Mouse (Mus musculus) MEL (cell line): ENCODE data around the gene Synrg.

Experiments used
- CHD2 ChIP-seq: IDR thresholded peaks from 2 replicates; pipeline ENCODE4 v1.6.1; 2011; ENCODE audit warnings: low read length, improper control_type of control experiment
- CTCF ChIP-seq, 3 experiments: IDR thresholded peaks in 2 of 3; conservative IDR thresholded peaks in 1 of 3; 2 replicates each; pipeline ENCODE4 v1.5.1; 2011 to 2012; ENCODE audit warnings: low read length in 3 of 3, low read depth in 2 of 3, mild to moderate bottlenecking in 2 of 3, improper control_type of control experiment in 1 of 3, inconsistent platforms in 1 of 3, mixed read lengths in 1 of 3, moderate library complexity in 1 of 3; ENCODE audit not compliant: control insufficient read depth in 1 of 3, insufficient read depth in 1 of 3, poor library complexity in 1 of 3, severe bottlenecking in 1 of 3
- EP300 ChIP-seq, 2 experiments: IDR thresholded peaks; 2 replicates each; pipeline ENCODE4 v1.6.1; 2011; ENCODE audit warnings: improper control_type of control experiment in 2 of 2, low read length in 2 of 2, low read depth in 1 of 2, mild to moderate bottlenecking in 1 of 2
- GATA1 ChIP-seq: IDR thresholded peaks from 2 replicates; pipeline ENCODE4 v1.6.1; 2011; ENCODE audit warnings: low read depth, low read length, improper control_type of control experiment
- KAT2A ChIP-seq: conservative IDR thresholded peaks from 2 replicates; pipeline ENCODE4 v1.6.1; 2012; ENCODE audit warnings: low read depth, low read length, improper control_type of control experiment, inconsistent platforms
- MAFK ChIP-seq: IDR thresholded peaks from 2 replicates; pipeline ENCODE4 v1.6.1; 2011; ENCODE audit warnings: low read depth, mild to moderate bottlenecking, low read length, improper control_type of control experiment, borderline replicate concordance
- MYC ChIP-seq: IDR thresholded peaks from 2 replicates; pipeline ENCODE4 v1.6.1; 2011; ENCODE audit warnings: low read depth, mild to moderate bottlenecking, low read length, improper control_type of control experiment, moderate library complexity
- NRF1 ChIP-seq: IDR thresholded peaks from 2 replicates; pipeline ENCODE4 v1.6.1; 2014; ENCODE audit warnings: low read depth, mild to moderate bottlenecking, inconsistent platforms, low read length, improper control_type of control experiment, moderate library complexity; ENCODE audit not compliant: poor library complexity, insufficient read depth, severe bottlenecking
- POLR2A ChIP-seq, 2 experiments: IDR thresholded peaks; 2 replicates each; pipeline ENCODE4 v1.6.1; 2011 to 2012; ENCODE audit warnings: low read length in 2 of 2, mild to moderate bottlenecking in 2 of 2, control low read depth in 1 of 2, improper control_type of control experiment in 1 of 2, low read depth in 1 of 2, moderate library complexity in 1 of 2; ENCODE audit not compliant: control insufficient read depth in 1 of 2, insufficient read depth in 1 of 2, poor library complexity in 1 of 2
- POLR2AphosphoS2 ChIP-seq: IDR thresholded peaks from 2 replicates; pipeline ENCODE4 v1.6.1; 2011; ENCODE audit warnings: low read length, improper control_type of control experiment
- TAL1 ChIP-seq: IDR thresholded peaks from 2 replicates; pipeline ENCODE4 v1.6.1; 2012; ENCODE audit warnings: mild to moderate bottlenecking, inconsistent platforms, low read length, moderate library complexity, mixed read lengths
- UBTF ChIP-seq: IDR thresholded peaks from 2 replicates; pipeline ENCODE4 v1.6.1; 2012; ENCODE audit warnings: low read depth, mild to moderate bottlenecking, inconsistent platforms, low read length, improper control_type of control experiment, moderate library complexity, borderline replicate concordance; ENCODE audit not compliant: insufficient read depth
- USF1 ChIP-seq: IDR thresholded peaks from 2 replicates; pipeline ENCODE4 v1.6.1; 2014; ENCODE audit warnings: low read depth, mild to moderate bottlenecking, inconsistent platforms, low read length, improper control_type of control experiment, moderate library complexity

DNA sequence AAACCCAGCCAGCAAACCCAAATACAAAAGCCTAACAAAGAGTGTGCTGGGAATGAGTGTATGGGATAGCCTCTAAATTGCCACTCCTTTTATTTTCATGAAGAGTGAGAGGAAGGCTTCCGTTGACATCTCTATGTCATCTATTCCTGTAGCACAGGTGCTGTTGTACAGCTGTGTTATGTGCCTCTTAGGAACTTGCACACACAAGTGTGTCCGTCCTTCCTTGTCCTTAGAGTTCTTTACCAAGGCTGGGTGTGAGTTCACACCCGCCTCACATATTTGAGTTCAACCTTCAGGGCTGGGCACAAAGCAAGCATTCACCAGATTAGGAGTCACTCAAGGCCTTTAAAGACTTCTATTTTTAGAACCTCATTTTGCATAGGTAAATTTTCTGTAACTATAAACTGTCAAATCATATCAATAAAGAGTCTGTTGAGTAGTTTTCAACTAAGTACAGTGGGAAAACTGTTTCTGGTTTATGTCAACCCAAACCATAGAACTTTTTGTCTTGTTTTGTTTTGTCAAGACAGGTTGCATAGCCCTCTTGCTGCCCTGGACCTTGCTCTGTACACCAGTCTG, 99.5 kb downstream of the Synrg start:
- TF ChIP-seq POLR2A (IDR thresholded peaks at IDR 0.05; ENCODE audit: control insufficient read depth in 1 of 2, insufficient read depth in 1 of 2, low read depth in 1 of 2, low read length in 2 of 2, poor library complexity in 1 of 2) (no peak), GATA1 (no peak), CTCF (IDR thresholded peaks at IDR 0.05 in 2 of 3, conservative IDR thresholded peaks at IDR 0.05 in 1 of 3; ENCODE audit: control insufficient read depth in 1 of 3, insufficient read depth in 1 of 3, low read depth in 2 of 3, low read length in 3 of 3, poor library complexity in 1 of 3, severe bottlenecking in 1 of 3) (no peak), TAL1 (no peak), EP300 (IDR thresholded peaks at IDR 0.05; ENCODE audit: low read depth in 1 of 2, low read length in 2 of 2) (no peak), UBTF (no peak), POLR2AphosphoS2 (no peak), MAFK (no peak), NRF1 (no peak), CHD2 (no peak), USF1 (no peak), MYC (no peak), KAT2A (no peak)
